Mouse (Mus musculus) ES-Bruce4 (cell line): ENCODE results near the gene Rtn1. TPM values are rescaled to one million over a fixed set of nuclear protein-coding genes. Genes with fewer than 3 reads are reported as not detected.

Experiments used
- H3K27ac ChIP-seq: 2 replicates; pipeline ENCODE4 v1.5.1; 2012; ENCODE audit warnings: low read length, inconsistent platforms; ENCODE audit not compliant: insufficient read depth
- H3K27me3 ChIP-seq: 2 replicates; pipeline ENCODE4 v1.6.1; 2012; ENCODE audit warnings: mild to moderate bottlenecking, low read length, inconsistent platforms; ENCODE audit not compliant: control insufficient read depth, poor library complexity, insufficient read depth, severe bottlenecking
- H3K36me3 ChIP-seq: 2 replicates; pipeline ENCODE4 v1.6.1; 2012; ENCODE audit warnings: inconsistent platforms, mild to moderate bottlenecking, low read length, moderate library complexity; ENCODE audit not compliant: control insufficient read depth, poor library complexity, insufficient read depth, severe bottlenecking
- H3K4me1 ChIP-seq: one replicate; pipeline ENCODE4 v1.8.1; 2011; ENCODE audit warnings: low read length; ENCODE audit not compliant: control insufficient read depth, insufficient read depth
- H3K4me3 ChIP-seq: 2 replicates; pipeline ENCODE4 v1.5.1; 2011; ENCODE audit warnings: low read depth, mild to moderate bottlenecking, low read length
- H3K9ac ChIP-seq: 2 replicates; pipeline ENCODE4 v1.6.1; 2012; ENCODE audit warnings: low read depth, mild to moderate bottlenecking, inconsistent platforms; ENCODE audit not compliant: poor library complexity, severe bottlenecking
- H3K9me3 ChIP-seq: replicated peaks from 2 replicates; pipeline ENCODE4 v1.6.1; 2012; ENCODE audit warnings: mild to moderate bottlenecking, low read length, inconsistent platforms; ENCODE audit not compliant: control insufficient read depth, poor library complexity, insufficient read depth, severe bottlenecking
- CTCF ChIP-seq: IDR thresholded peaks from one replicate; pipeline ENCODE4 v1.8.1; 2011; ENCODE audit warnings: low read depth, low read length
- EP300 ChIP-seq: IDR thresholded peaks from 2 replicates; pipeline ENCODE4 v1.6.1; 2011; ENCODE audit warnings: low read depth, low read length; ENCODE audit not compliant: insufficient read depth
- POLR2A ChIP-seq: IDR thresholded peaks from one replicate; pipeline ENCODE4 v1.8.1; 2011; ENCODE audit warnings: low read length; ENCODE audit not compliant: insufficient read depth
- polyA plus RNA-seq: library from polyadenylated mRNA; stranded (reverse); fragments of >200 nt; gene quantifications from 2 replicates; pipeline ENCODE4 v1.2.4, GENCODE M21; 2011; ENCODE audit warnings: low read depth; ENCODE audit not compliant: missing spikeins, insufficient read depth, insufficient read length

Gene Rtn1
- polyA plus RNA-seq, 1 experiment, result 6.3 TPM

GRCm38 (mm10) chr12:72229451-72230196, 179.2 kb downstream of the Rtn1 start:
- H3K4me3 ChIP-seq, result no peak overlapping the region
- H3K4me1 ChIP-seq, result no peaks in the 10 kb centered on the region
- TF ChIP-seq CTCF (no peak), POLR2A (no peak), EP300 (no peak)

DNA sequence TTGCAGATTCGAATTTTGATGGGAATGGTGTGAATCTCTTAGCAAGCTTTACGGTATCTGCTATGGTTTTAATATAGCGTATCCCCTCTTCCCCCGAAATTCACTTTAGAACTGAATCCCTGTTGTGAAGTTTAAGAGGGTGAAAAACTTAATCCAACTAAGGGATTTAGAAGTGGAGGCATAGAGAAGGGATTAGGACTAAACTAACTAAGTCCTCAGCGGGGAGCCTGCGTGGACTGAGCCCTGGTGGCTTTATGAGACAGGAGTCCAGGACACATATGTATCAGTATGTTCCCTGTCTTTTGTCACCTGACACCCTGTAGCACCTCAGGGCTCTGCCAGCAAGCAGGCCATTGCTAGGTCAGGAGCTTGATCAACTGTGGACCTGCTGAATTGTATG, 181.1 kb downstream of the Rtn1 start:
- no peak overlapping the region for H3K4me3 ChIP-seq
- H3K9ac ChIP-seq, result no peak overlapping the region
- H3K27me3 ChIP-seq, result no peaks in the 10 kb centered on the region
- TF ChIP-seq POLR2A, result no peak
- no peak for TF ChIP-seq EP300
- TF ChIP-seq CTCF, result no peak
- H3K4me1 ChIP-seq, result no peaks in the 10 kb centered on the region
- no peaks in the 10 kb centered on the region for H3K36me3 ChIP-seq
- no peak overlapping the region for H3K27ac ChIP-seq
- H3K9me3 ChIP-seq, result no peaks in the 10 kb centered on the region

More at GRCm38 (mm10) chr12:72229451-72230196, 179.2 kb downstream of the Rtn1 start:
- H3K27ac ChIP-seq, result no peak overlapping the region
- no peaks in the 10 kb centered on the region for H3K9me3 ChIP-seq
- no peaks in the 10 kb centered on the region for H3K36me3 ChIP-seq
- H3K9ac ChIP-seq, result no peak overlapping the region
- H3K27me3 ChIP-seq, result no peaks in the 10 kb centered on the region

- no peaks in the 10 kb centered on the region for H3K36me3 ChIP-seq
- no peak for TF ChIP-seq CTCF
- TF ChIP-seq POLR2A, result no peak
- no peak for TF ChIP-seq EP300
- H3K4me1 ChIP-seq, result no peaks in the 10 kb centered on the region
- no peaks in the 10 kb centered on the region for H3K27me3 ChIP-seq
- no peak overlapping the region for H3K4me3 ChIP-seq
- H3K9ac ChIP-seq, result no peak overlapping the region
- no peak overlapping the region for H3K27ac ChIP-seq
- H3K9me3 ChIP-seq, result no peaks in the 10 kb centered on the region
These were observed 183.5 kb downstream of the Rtn1 start for GRCm38 (mm10) chr12:72225371-72225770.

DNA sequence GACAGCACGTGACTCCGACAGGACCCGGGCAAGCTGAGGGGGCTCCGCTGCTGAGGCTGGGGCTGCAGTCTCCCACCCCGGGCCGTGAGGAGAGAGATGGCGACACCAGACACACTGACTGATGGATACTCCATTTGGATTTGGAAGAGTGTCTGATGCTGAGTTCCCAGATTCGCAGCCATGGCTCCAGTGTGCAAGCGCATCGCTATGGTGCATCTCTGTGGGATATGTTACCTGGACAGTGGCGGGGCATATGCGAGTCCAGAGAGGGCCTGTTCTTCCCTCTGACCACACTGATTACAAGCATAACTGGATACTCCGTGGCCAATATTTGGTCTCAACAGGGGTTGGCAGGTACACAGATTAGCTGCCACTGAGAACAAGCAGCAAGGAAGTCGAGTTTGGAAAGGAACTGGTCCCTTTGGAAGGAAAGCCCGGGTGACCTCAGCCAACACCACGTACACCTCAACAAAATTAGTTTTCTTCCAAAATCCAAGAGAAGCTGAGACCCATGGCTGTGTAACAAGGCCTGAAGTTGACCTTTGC, 185.2 kb downstream of the Rtn1 start:
- Histone ChIP-seq H3K4me3 (peak overlapping the region; percentile 61), H3K36me3 (no peaks in the 10 kb centered on the region), H3K4me1 (no peaks in the 10 kb centered on the region), H3K27ac (no peak overlapping the region), H3K9me3 (no peaks in the 10 kb centered on the region), H3K9ac (no peak overlapping the region), H3K27me3 (no peaks in the 10 kb centered on the region)
- TF ChIP-seq CTCF (no peak), EP300 (no peak), POLR2A (no peak)

DNA sequence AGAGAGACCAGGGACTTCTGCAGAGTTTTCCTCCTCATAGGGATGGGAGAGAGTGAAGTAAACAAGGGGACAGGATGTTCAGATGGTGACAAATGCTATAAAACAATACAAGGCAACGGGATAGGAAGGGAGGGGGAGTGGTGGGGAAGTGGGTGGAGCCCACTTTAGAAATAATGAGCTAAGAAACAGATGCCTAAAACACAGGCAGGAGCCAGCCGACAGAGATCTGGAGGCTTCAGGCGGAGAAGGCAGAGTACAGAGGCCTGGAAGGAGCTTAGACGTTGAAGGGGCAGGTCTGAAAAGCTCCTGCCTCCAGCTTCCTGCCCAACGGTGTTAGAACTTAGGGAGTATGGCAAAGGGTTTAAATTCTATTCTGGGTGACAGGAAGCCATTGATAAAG, 195.3 kb downstream of the Rtn1 start:
- Histone ChIP-seq H3K9ac (no peak overlapping the region), H3K36me3 (no peaks in the 10 kb centered on the region), H3K4me1 (no peaks in the 10 kb centered on the region), H3K27me3 (no peaks in the 10 kb centered on the region), H3K9me3 (no peaks in the 10 kb centered on the region), H3K4me3 (no peak overlapping the region), H3K27ac (no peak overlapping the region)
- no peak for TF ChIP-seq EP300
- TF ChIP-seq POLR2A, result no peak
- TF ChIP-seq CTCF, result no peak

DNA sequence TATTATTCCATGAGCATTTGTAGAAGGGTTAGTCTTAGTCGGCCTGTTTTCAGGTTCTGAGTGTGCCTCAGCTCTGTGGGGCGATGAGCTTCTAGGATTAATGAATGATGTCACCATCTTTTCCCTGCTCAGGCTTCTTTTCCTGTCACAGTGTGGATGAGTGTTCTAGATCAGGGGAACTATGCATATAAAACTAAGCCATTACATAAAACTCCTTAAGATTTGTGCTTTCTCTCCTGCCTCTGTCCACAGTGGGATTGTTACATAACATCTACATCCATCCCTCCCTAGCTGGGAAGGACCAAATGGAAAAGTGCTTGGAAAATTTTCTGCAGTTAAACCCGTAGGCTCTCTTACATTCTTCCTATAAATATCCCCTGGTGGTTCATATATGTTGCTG, 208.0 kb downstream of the Rtn1 start:
- TF ChIP-seq POLR2A (no peak), CTCF (no peak), EP300 (no peak)
- Histone ChIP-seq H3K27ac (no peak overlapping the region), H3K4me3 (no peak overlapping the region), H3K9me3 (no peaks in the 10 kb centered on the region), H3K27me3 (no peaks in the 10 kb centered on the region), H3K36me3 (no peaks in the 10 kb centered on the region), H3K4me1 (peaks cover 3% of the 10 kb centered on the region), H3K9ac (no peak overlapping the region)
